Mouse (Mus musculus) telencephalon, adult 2 months (tissue): ENCODE results near the gene Gm9922.

ENCODE experiments used
- DNase-seq: peaks from one replicate; pipeline ENCODE4 v3.0.0-alpha.2; 2011; ENCODE audit warnings: low read depth, low spot score

The Gm9922 gene

GRCm38 (mm10) chr14:101687696-101688095, 41.9 kb downstream of the Gm9922 start:
- DNase-seq, result no peak
